Mouse (Mus musculus): ENCODE results near the gene Zmiz1.
A peak's percentile ranks its signal among the peaks of the same experiment; 100 is the strongest.

DNA sequence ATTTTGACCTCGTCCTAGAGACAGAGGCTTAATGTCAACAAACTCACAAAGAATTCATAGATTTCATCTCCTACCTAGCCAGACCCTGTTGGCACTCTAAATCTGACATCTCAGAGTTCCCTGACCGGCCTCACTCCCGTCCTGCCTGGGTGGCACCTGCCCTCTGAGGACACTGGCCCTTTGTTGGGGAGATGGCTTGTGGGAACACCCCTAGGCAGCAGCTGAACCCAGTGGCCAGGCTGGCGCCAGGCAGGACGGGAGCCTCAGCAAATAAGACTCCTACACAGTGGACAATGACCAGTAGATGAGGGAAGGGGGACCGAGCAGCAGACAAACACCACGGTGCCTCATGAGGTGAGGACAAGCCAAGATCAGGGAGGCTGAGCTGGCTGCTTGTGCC, 220.6 kb downstream of the Zmiz1 start:
- TF ChIP-seq MAX (IDR thresholded peaks at IDR 0.05; ENCODE audit: low read depth) = no peak
- TF ChIP-seq MYOG (IDR thresholded peaks at IDR 0.05; ENCODE audit: control insufficient read depth in 1 of 3, insufficient read depth in 1 of 3, insufficient read length in 2 of 3, low read depth in 2 of 3) = peak in 1 of 3 experiments; percentile 26
- TF ChIP-seq USF1 (IDR thresholded peaks at IDR 0.05; ENCODE audit: low read depth) = no peak
- TF ChIP-seq POLR2A (IDR thresholded peaks at IDR 0.05; ENCODE audit: insufficient read length, low read depth) = no peak
